ENCODE assay signal across 8 mouse cellular contexts in the genomic region with DNA sequence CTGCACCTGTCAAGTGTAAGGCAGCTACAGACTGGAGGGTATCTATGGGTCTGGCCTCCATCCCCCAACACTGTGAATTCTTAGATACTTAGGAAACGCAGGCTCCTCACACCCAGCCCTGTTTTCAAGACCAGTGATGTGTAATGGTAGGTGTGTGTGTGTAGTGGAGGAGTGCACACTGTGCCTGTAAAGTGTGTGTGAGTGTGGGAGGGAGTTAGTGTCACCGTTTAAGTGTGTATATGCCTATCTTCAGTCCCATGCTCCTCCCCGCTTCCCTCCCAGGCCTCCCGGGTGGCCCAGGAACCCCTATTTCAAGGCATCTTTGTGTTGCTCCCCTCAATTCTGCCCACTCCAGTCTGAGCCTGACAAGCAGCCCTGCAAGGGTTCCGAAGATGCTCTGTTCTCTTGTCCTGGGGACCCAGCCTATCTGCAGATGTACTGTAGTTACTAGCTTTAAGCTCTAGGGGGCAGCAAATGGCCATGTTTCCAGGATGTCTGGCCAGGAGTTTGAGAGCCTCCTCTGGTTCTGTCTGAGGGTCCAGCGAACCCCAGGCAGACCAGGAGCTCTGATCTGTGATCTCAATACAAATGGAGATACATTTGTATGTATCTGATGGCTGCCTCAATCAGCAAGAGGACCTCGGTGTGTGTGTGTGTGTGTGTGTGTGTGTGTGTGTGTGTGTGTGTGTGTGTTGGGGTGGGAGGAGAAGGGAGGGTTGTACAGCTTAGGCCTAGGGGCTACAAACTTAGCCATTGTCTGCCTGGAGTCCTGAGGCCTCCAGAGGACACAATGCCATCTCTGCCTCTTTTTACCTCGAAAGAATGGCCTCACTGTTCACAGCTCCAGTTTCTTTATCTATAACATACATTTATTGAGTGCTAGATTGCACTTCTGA.
DNase-seq lines count a peak whose midpoint lies in the region; TF ChIP-seq lines count a peak whose summit lies in the region.

No protein-coding gene starts in this region.

- H3K36me3 ChIP-seq in midbrain, embryonic 10.5 days: peaks cover 22% of the 10 kb centered on the region
- no peaks in the 10 kb centered on the region for H3K36me3 ChIP-seq in spleen, adult 2 months (ENCODE audit: control insufficient read depth, insufficient read depth, low read length)

- no peaks in the 10 kb centered on the region for H3K27me3 ChIP-seq in midbrain, embryonic 10.5 days (ENCODE audit: low read depth, poor library complexity, severe bottlenecking)
- H3K27me3 ChIP-seq in spleen, adult 2 months (ENCODE audit: control insufficient read depth, insufficient read depth, low read length): no peaks in the 10 kb centered on the region

- no peak for TF ChIP-seq POLR2A in cortical plate, adult 2 months (IDR thresholded peaks at IDR 0.05; ENCODE audit: extremely low read depth, insufficient read depth, low read length)
- no peak for TF ChIP-seq POLR2A in spleen, adult 2 months (IDR thresholded peaks at IDR 0.05; ENCODE audit: low read depth, low read length)

- no peaks in the 10 kb centered on the region for H3K4me1 ChIP-seq in cortical plate, adult 2 months (ENCODE audit: control insufficient read depth, insufficient read depth, low read length)
- H3K4me1 ChIP-seq in midbrain, embryonic 10.5 days: no peaks in the 10 kb centered on the region
- no peaks in the 10 kb centered on the region for H3K4me1 ChIP-seq in spleen, adult 2 months (ENCODE audit: control insufficient read depth, insufficient read depth, insufficient read length)

- H3K4me3 ChIP-seq in cortical plate, adult 2 months (ENCODE audit: insufficient read depth, low read length): no peak overlapping the region
- no peak overlapping the region for H3K4me3 ChIP-seq in midbrain, embryonic 10.5 days
- H3K4me3 ChIP-seq in spleen, adult 2 months (ENCODE audit: extremely low read depth, insufficient read depth, insufficient read length): no peak overlapping the region

- WGBS in midbrain, embryonic 10.5 days: 47% methylated on average over 8 of the region's 8 CpGs
- whole genome bisulfite sequencing in spleen, adult 2 months: 57% methylated on average over 8 of the region's 8 CpGs

- no peaks in the 10 kb centered on the region for H3K9me3 ChIP-seq in midbrain, embryonic 10.5 days (replicated peaks)

- DNase-seq in adrenal gland, postnatal 10 days: peak; percentile 59
- no peak for DNase-seq in adrenal gland, adult 8-10 months
- peak; percentile 64 for DNase-seq in ES-CJ7 (ENCODE audit: low read depth, low spot score)
- peak; percentile 40 to 42 for DNase-seq in heart, postnatal 36 days
- DNase-seq in layer of hippocampus, postnatal 14 days (ENCODE audit: low spot score in 2 of 2): peak; percentile 50 to 72
- peak; percentile 69 for DNase-seq in midbrain, embryonic 10.5 days (ENCODE audit: low spot score)
- peak; percentile 22 to 30 for DNase-seq in spleen, adult 2 months (ENCODE audit: low read depth in 1 of 2, low spot score in 2 of 2)

- no peak overlapping the region for H3K27ac ChIP-seq in cortical plate, adult 2 months (ENCODE audit: insufficient read depth, low read length)
- H3K27ac ChIP-seq in midbrain, embryonic 10.5 days (replicated peaks): no peak overlapping the region; the same call in 1 of the 2 replicates
- H3K27ac ChIP-seq in spleen, adult 2 months (ENCODE audit: insufficient read depth, low read length): no peak overlapping the region

- TF ChIP-seq CTCF in cortical plate, adult 2 months (IDR thresholded peaks at IDR 0.05; ENCODE audit: extremely low read depth, insufficient read depth, low read length): peak; percentile 89
- peak; percentile 68; the same call in 1 of the 2 replicates for TF ChIP-seq CTCF in spleen, adult 2 months (IDR thresholded peaks at IDR 0.05; ENCODE audit: extremely low read depth, insufficient read depth, insufficient read length, insufficient replicate concordance)

- intact Hi-C loops in heart, postnatal 36 days (cut with DNase I): loop anchor here (1.0 to 2.0 kb wide), 3 partner anchors 190 to 365 kb away; a partner anchor contains a TSS
